8 mouse cellular contexts compared by ENCODE assay signal in the genomic region with DNA sequence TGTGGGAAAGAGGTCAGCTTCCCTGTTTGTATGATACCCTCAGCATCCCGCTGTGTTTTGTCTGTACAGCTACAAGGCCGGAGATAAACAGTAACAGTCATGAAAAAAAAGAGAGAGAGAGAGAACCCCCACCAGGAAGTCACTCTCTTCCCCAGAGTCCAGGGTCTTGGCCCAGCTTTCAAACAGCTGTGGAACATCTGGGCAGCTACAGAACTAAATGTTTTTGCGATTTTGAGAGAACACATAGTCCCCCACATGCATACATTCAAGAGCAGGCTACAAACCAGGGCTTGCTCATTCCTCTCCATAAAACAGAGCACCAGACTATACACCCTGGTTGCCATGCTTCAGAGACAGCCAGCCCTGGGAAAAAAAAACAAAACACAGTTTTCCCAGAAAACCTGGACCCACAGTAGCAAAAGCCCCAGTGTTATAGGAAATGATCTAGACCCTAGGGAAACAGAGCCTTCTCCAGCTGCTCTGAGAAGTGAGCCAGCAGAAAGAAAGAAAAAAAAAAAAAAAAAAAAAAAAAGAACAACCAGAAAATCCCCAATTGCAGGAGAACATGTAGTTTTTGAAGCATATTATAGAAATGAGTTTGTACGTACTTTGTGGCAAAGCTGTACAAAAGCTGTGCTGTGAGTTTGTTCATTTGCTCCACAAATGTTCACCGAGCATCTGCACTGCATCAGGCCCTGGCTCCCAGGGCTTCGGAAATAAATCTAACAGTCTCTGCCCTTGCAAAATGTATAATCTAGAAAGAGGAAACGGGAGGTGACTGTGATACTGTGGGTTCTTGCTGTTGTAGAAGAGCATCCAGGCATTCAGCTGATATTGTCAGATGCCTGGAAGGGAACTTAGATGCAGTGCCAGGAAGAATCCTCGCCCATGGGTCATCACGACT.
DNase-seq lines count a peak whose midpoint lies in the region; ATAC-seq and TF ChIP-seq lines count a peak whose summit lies in the region.

No protein-coding gene starts in this region.

- TF ChIP-seq CTCF in midbrain, postnatal 0 days (IDR thresholded peaks at IDR 0.05): no peak
- TF ChIP-seq CTCF in stomach, postnatal 0 days (IDR thresholded peaks at IDR 0.05; ENCODE audit: low read depth): no peak

- H3K9me3 ChIP-seq in midbrain, embryonic 15.5 days: no peaks in the 10 kb centered on the region
- no peaks in the 10 kb centered on the region for H3K9me3 ChIP-seq in midbrain, postnatal 0 days (ENCODE audit: low read length)
- no peaks in the 10 kb centered on the region for H3K9me3 ChIP-seq in heart, embryonic 14.5 days (ENCODE audit: control insufficient read depth, low read length)
- no peaks in the 10 kb centered on the region for H3K9me3 ChIP-seq in limb, embryonic 10.5 days (replicated peaks)
- H3K9me3 ChIP-seq in stomach, postnatal 0 days (ENCODE audit: control insufficient read depth, low read length): no peaks in the 10 kb centered on the region
- H3K9me3 ChIP-seq in midbrain, embryonic 16.5 days (replicated peaks; ENCODE audit: control insufficient read depth, low read length, poor library complexity, severe bottlenecking): no peaks in the 10 kb centered on the region

- no peak for DNase-seq in midbrain, postnatal 0 days (ENCODE audit: low spot score)
- no peak for DNase-seq in limb, embryonic 10.5 days (ENCODE audit: low spot score)
- no peak for DNase-seq in stomach, postnatal 0 days (ENCODE audit: low spot score)
- DNase-seq in thymus, postnatal 4 days: no peak
- DNase-seq in B cell, adult 2 months: no peak

- peak overlapping the region; percentile 26; the same call in 1 of the 2 replicates for H3K27ac ChIP-seq in midbrain, embryonic 15.5 days
- H3K27ac ChIP-seq in midbrain, postnatal 0 days (ENCODE audit: low read depth, low read length): no peak overlapping the region
- H3K27ac ChIP-seq in heart, embryonic 14.5 days (replicated peaks in 1 of 2; ENCODE audit: control insufficient read depth in 1 of 2, insufficient read depth in 1 of 2, low read depth in 2 of 2, low read length in 2 of 2): peak overlapping the region; percentile 58 to 67
- H3K27ac ChIP-seq in limb, embryonic 10.5 days: peak overlapping the region; percentile 71
- peak overlapping the region; percentile 67 for H3K27ac ChIP-seq in stomach, postnatal 0 days (replicated peaks)
- no peak overlapping the region for H3K27ac ChIP-seq in midbrain, embryonic 16.5 days (ENCODE audit: low read length)

- H3K27me3 ChIP-seq in midbrain, embryonic 15.5 days (replicated peaks): no peaks in the 10 kb centered on the region
- no peaks in the 10 kb centered on the region for H3K27me3 ChIP-seq in midbrain, postnatal 0 days (ENCODE audit: insufficient read depth, low read length)
- no peaks in the 10 kb centered on the region for H3K27me3 ChIP-seq in heart, embryonic 14.5 days (ENCODE audit: control insufficient read depth, insufficient read depth, low read length)
- H3K27me3 ChIP-seq in limb, embryonic 10.5 days (ENCODE audit: low read depth, poor library complexity, severe bottlenecking): no peaks in the 10 kb centered on the region
- H3K27me3 ChIP-seq in stomach, postnatal 0 days (ENCODE audit: control insufficient read depth, insufficient read depth, low read length): no peaks in the 10 kb centered on the region
- H3K27me3 ChIP-seq in midbrain, embryonic 16.5 days (ENCODE audit: control insufficient read depth, insufficient read depth, low read depth, low read length): no peaks in the 10 kb centered on the region

- H3K9ac ChIP-seq in midbrain, embryonic 15.5 days: no peak overlapping the region
- H3K9ac ChIP-seq in midbrain, postnatal 0 days (replicated peaks; ENCODE audit: low read length, poor library complexity, severe bottlenecking): no peak overlapping the region
- H3K9ac ChIP-seq in heart, embryonic 14.5 days (ENCODE audit: low read length): no peak overlapping the region
- H3K9ac ChIP-seq in stomach, postnatal 0 days (ENCODE audit: low read length): no peak overlapping the region
- H3K9ac ChIP-seq in midbrain, embryonic 16.5 days (ENCODE audit: low read depth, low read length): no peak overlapping the region

- 84% methylated on average over 9 of the region's 9 CpGs for WGBS in midbrain, embryonic 15.5 days
- 76% methylated on average over 9 of the region's 9 CpGs for WGBS in midbrain, postnatal 0 days
- 53% methylated on average over 9 of the region's 9 CpGs for WGBS in heart, embryonic 14.5 days
- 72% methylated on average over 9 of the region's 9 CpGs for WGBS in limb, embryonic 10.5 days
- 43% methylated on average over 9 of the region's 9 CpGs for WGBS in stomach, postnatal 0 days
- 82% methylated on average over 9 of the region's 9 CpGs for WGBS in midbrain, embryonic 16.5 days

- ATAC-seq in midbrain, embryonic 15.5 days (replicated peaks): no peak
- no peak for ATAC-seq in midbrain, postnatal 0 days (ENCODE audit: low FRiP score)
- peak; percentile 47; the same call in 1 of the 2 replicates for ATAC-seq in heart, embryonic 14.5 days (ENCODE audit: insufficient number of reproducible peaks, insufficient read depth, low FRiP score, low read depth)
- ATAC-seq in stomach, postnatal 0 days (ENCODE audit: low FRiP score, low TSS enrichment): peak; percentile 68
- ATAC-seq in midbrain, embryonic 16.5 days: no peak

- H3K36me3 ChIP-seq in midbrain, embryonic 15.5 days (replicated peaks): no peaks in the 10 kb centered on the region
- no peaks in the 10 kb centered on the region; the same call in 1 of the 2 replicates for H3K36me3 ChIP-seq in midbrain, postnatal 0 days (ENCODE audit: insufficient read depth, low read length)
- no peaks in the 10 kb centered on the region for H3K36me3 ChIP-seq in heart, embryonic 14.5 days (ENCODE audit: control insufficient read depth, insufficient read depth, low read length)
- H3K36me3 ChIP-seq in limb, embryonic 10.5 days: peaks cover 24% of the 10 kb centered on the region
- H3K36me3 ChIP-seq in stomach, postnatal 0 days (ENCODE audit: control insufficient read depth, insufficient read depth, low read length): no peaks in the 10 kb centered on the region
- no peaks in the 10 kb centered on the region for H3K36me3 ChIP-seq in midbrain, embryonic 16.5 days (ENCODE audit: control insufficient read depth, insufficient read depth, low read length)

- TF ChIP-seq EP300 in stomach, postnatal 0 days (optimal IDR thresholded peaks at IDR 0.05): no peak

- H3K4me2 ChIP-seq in midbrain, embryonic 15.5 days: no peak overlapping the region
- H3K4me2 ChIP-seq in midbrain, postnatal 0 days (ENCODE audit: low read depth, low read length, poor library complexity, severe bottlenecking): no peak overlapping the region
- no peak overlapping the region for H3K4me2 ChIP-seq in heart, embryonic 14.5 days (ENCODE audit: low read length)
- no peak overlapping the region for H3K4me2 ChIP-seq in stomach, postnatal 0 days (replicated peaks; ENCODE audit: low read depth)
- H3K4me2 ChIP-seq in midbrain, embryonic 16.5 days (ENCODE audit: low read length): no peak overlapping the region

- peaks cover 10% of the 10 kb centered on the region; the same call in 1 of the 2 replicates for H3K4me1 ChIP-seq in midbrain, embryonic 15.5 days
- peaks cover 2% of the 10 kb centered on the region; the same call in 1 of the 2 replicates for H3K4me1 ChIP-seq in midbrain, postnatal 0 days (ENCODE audit: insufficient read depth, low read length)
- peaks cover 4 to 13% of the 10 kb centered on the region in 2 experiments; a peak in 3 of 4 replicates for H3K4me1 ChIP-seq in heart, embryonic 14.5 days (ENCODE audit: control insufficient read depth in 2 of 2, insufficient read depth in 2 of 2, low read length in 2 of 2)
- peaks cover 44% of the 10 kb centered on the region for H3K4me1 ChIP-seq in limb, embryonic 10.5 days
- H3K4me1 ChIP-seq in stomach, postnatal 0 days (replicated peaks; ENCODE audit: control insufficient read depth, insufficient read depth): 0 out of 2 replicates have a peak, but pooled peaks cover 2% of the 10 kb centered on the region
- peaks cover 12% of the 10 kb centered on the region for H3K4me1 ChIP-seq in midbrain, embryonic 16.5 days (ENCODE audit: control insufficient read depth, insufficient read depth, low read length)

- H3K4me3 ChIP-seq in midbrain, embryonic 15.5 days: no peak overlapping the region
- H3K4me3 ChIP-seq in midbrain, postnatal 0 days (ENCODE audit: low read depth, low read length): no peak overlapping the region
- H3K4me3 ChIP-seq in heart, embryonic 14.5 days (ENCODE audit: control insufficient read depth in 1 of 2, insufficient read depth in 1 of 2, low read depth in 1 of 2, low read length in 2 of 2): no peak overlapping the region
- H3K4me3 ChIP-seq in limb, embryonic 10.5 days: no peak overlapping the region
- no peak overlapping the region for H3K4me3 ChIP-seq in stomach, postnatal 0 days (ENCODE audit: low read depth, low read length)
- H3K4me3 ChIP-seq in midbrain, embryonic 16.5 days (ENCODE audit: low read depth, low read length): no peak overlapping the region

Comparison
In these comparisons a context has a peak if more than half of its experiments do, and no peak if none do; other contexts are left out.
1. H3K27ac ChIP-seq: peak in midbrain, embryonic 15.5 days (single experiment), heart, embryonic 14.5 days (2 of 2), limb, embryonic 10.5 days (single experiment) and stomach, postnatal 0 days (single experiment); none in midbrain, postnatal 0 days (single experiment) and midbrain, embryonic 16.5 days (single experiment).
2. ATAC-seq: peak in heart, embryonic 14.5 days (single experiment) and stomach, postnatal 0 days (single experiment); none in midbrain, embryonic 15.5 days (single experiment), midbrain, postnatal 0 days (single experiment) and midbrain, embryonic 16.5 days (single experiment).